Mouse (Mus musculus): ENCODE results near the gene Eaf2.

Eaf2 gene

GRCm38 (mm10) chr16:36747767-36748166 lies 127.0 kb downstream of the Eaf2 start:
- DNase-seq, result no peak

GRCm38 (mm10) chr16:36747068-36747467 lies 127.7 kb downstream of the Eaf2 start:
- peak; percentile 14 for DNase-seq

- DNase-seq, result no peak
Measured at GRCm38 (mm10) chr16:36743580-36743979, 131.2 kb downstream of the Eaf2 start.

Data from lung, postnatal 14 days (tissue).